Mouse (Mus musculus) layer of hippocampus, adult 18-20 months (tissue): ENCODE results near the gene Itgav. TPM values are rescaled to one million over a fixed set of nuclear protein-coding genes. Genes with fewer than 3 reads are reported as not detected.

ENCODE experiments used
- DNase-seq, 2 experiments: peaks; one replicate each; pipeline ENCODE4 v3.0.0; 2022; ENCODE audit warnings: low spot score in 2 of 2
- long read RNA-seq: library from polyadenylated mRNA; stranded (forward); transcript quantifications from one replicate; pipeline ENCODE4 v2.0.0, GENCODE M21; 2021
- total RNA-seq, 2 experiments: library from RNA; stranded (reverse); gene quantifications; 2 replicates each; pipeline ENCODE4 v1.2.3; 2021

Gene Itgav
- total RNA-seq = 10 to 100 TPM; 65.3 to 71.4 TPM
- long read RNA-seq, full-length matches to known transcripts = 17 of 42 reads
- long read RNA-seq, partial matches to known transcripts = 5 of 42 reads
- long read RNA-seq, other reads (novel, unspliced or antisense) = 20 of 42 reads

- peak; percentile 78 to 87 for DNase-seq
These were observed at the start of gene Itgav for GRCm38 (mm10) chr2:83723921-83724826. Gene Itgav, plus strand, starts transcription at chr2:83724397.

GRCm38 (mm10) chr2:83674421-83674820 is 49.8 kb upstream of the Itgav start:
- DNase-seq = no peak

- DNase-seq = no peak
These were observed 49.3 kb upstream of the Itgav start for GRCm38 (mm10) chr2:83674896-83675295.

- DNase-seq = no peak
These were observed 48.5 kb upstream of the Itgav start for GRCm38 (mm10) chr2:83675681-83676080.

GRCm38 (mm10) chr2:83676226-83676870 is 47.8 kb upstream of the Itgav start:
- peak in 1 of 2 experiments; percentile 8 for DNase-seq

GRCm38 (mm10) chr2:83681332-83681731 is 42.9 kb upstream of the Itgav start:
- DNase-seq = no peak

GRCm38 (mm10) chr2:83681785-83682184 is 42.4 kb upstream of the Itgav start:
- no peak for DNase-seq

GRCm38 (mm10) chr2:83682282-83682681 is 41.9 kb upstream of the Itgav start:
- no peak for DNase-seq

- no peak for DNase-seq
These were observed 40.3 kb upstream of the Itgav start for GRCm38 (mm10) chr2:83683731-83684519.

GRCm38 (mm10) chr2:83684691-83685090 is 39.5 kb upstream of the Itgav start:
- DNase-seq = no peak

- DNase-seq = no peak
These were observed 33.8 kb upstream of the Itgav start for GRCm38 (mm10) chr2:83690372-83690771.

GRCm38 (mm10) chr2:83692651-83693545 is 31.3 kb upstream of the Itgav start:
- no peak for DNase-seq

GRCm38 (mm10) chr2:83694061-83694460 is 30.1 kb upstream of the Itgav start:
- DNase-seq = no peak

- no peak for DNase-seq
These were observed 28.6 kb upstream of the Itgav start for GRCm38 (mm10) chr2:83695345-83696247.

- no peak for DNase-seq
These were observed 25.7 kb upstream of the Itgav start for GRCm38 (mm10) chr2:83698484-83698883.

- DNase-seq = no peak
These were observed 24.9 kb upstream of the Itgav start for GRCm38 (mm10) chr2:83699324-83699723.

- no peak for DNase-seq
These were observed 23.5 kb upstream of the Itgav start for GRCm38 (mm10) chr2:83700667-83701066.

GRCm38 (mm10) chr2:83702411-83702810 is 21.8 kb upstream of the Itgav start:
- no peak for DNase-seq

GRCm38 (mm10) chr2:83705580-83706158 is 18.5 kb upstream of the Itgav start:
- DNase-seq = no peak
